Mouse (Mus musculus) erythroblast, adult 5-6 weeks (primary cell): ENCODE results near the gene Npvf. TPM values are rescaled to one million over a fixed set of nuclear protein-coding genes. Genes with fewer than 3 reads are reported as not detected.

Experiments
- ATAC-seq: replicated peaks from 2 replicates; pipeline ENCODE4 v1.8.0; 2016; ENCODE audit warnings: moderate number of reproducible peaks, mild to moderate bottlenecking, moderate TSS enrichment, inconsistent platforms; ENCODE audit not compliant: poor library complexity, low FRiP score, severe bottlenecking
- total RNA-seq, 2 experiments: library from RNA; stranded (forward) in 1 of 2; stranded (reverse) in 1 of 2; fragments of 150-400 nt in 1 of 2; fragments of 200-764, 138-1000 nt in 1 of 2; gene quantifications; 2 replicates each; pipeline versions ENCODE4 v1.2.3 to v1.2.4; 2015 to 2017; ENCODE audit warnings: low replicate concordance in 2 of 2

The Npvf gene
- total RNA-seq (2015; ENCODE audit: low replicate concordance) (not detected in 2 replicates), total RNA-seq (2017; ENCODE audit: low replicate concordance) (not detected in 2 replicates)

DNA sequence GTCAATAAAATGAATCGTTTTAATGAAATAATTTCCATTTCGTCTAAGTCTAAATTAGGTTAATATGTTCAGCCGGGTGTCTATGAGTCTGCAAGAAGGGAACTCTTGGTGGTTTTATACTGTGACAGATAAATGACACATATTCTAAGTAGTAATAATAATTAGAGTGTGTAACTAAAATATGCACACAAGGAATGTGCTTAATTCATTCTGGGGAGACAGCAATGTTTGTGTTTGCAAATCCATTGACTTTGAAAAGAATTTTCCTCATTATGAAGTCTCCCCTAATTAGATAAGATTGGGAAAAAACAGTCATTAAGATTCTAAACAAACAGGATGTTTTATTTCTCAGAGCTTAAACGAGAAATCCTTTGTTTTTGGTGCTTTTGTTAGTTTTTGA is at the start of gene Npvf:
Gene Npvf, minus strand, starts transcription at position 84 of the 400 bp plus-strand sequence.
- no peak for ATAC-seq

GRCm38 (mm10) chr6:50689121-50689815 is 35.0 kb upstream of the Npvf start:
- no peak for ATAC-seq

DNA sequence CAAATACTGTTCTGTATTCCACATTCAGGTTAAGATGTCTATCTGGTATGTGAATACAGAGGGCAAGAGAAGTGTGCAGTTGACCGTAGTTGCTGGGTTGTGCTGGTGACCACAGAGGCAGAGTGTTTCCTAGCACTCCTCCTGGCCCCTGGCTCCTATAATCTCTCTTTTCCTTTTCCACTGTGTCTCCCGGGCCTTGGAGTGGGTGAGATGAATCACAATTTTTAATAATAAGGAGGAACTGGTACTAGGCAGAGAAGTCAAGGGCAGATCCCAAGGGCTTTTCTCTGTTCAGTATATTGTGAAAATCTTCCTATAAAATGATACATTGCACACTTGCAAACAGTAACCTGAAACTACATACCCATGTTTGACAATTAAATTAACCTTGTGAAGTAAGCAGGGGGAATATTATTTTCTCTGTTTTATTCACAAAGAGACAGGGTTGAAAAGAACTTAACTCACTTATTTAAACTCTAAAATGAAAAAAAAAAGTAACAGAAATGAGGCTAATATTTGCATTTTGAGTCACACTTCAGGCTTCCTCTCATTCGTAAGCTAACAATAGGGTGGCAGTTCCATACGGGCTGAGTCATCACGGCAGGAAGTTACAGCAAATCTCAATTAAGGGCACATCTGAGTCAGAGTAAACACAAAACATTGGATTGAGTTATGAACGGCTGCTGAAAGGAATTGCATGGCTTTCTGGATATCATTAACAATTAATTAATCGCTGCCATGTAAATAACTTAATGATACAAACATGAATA is 30.6 kb upstream of the Npvf start:
- no peak for ATAC-seq

DNA sequence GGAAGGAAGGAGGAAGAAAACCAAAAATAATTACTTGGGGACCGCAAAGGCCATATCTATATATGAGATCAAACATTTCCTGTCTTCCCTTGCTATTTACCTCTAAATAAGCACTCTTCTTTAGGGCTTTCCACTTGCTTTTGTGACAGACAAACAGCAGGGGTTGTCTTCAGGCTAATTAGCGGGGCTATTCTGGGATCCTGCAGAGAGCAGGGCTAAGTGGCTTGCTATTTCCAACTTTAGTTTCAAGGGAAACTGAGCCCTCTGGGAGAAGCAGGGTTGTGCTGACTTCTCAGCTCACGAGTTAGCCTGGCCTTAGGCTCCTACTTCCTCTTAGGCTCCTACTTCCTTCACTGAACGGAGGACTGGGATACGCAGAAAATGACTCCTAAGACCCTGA is 27.3 kb upstream of the Npvf start:
- ATAC-seq = no peak

GRCm38 (mm10) chr6:50680224-50681215 is 26.3 kb upstream of the Npvf start:
- ATAC-seq = no peak

DNA sequence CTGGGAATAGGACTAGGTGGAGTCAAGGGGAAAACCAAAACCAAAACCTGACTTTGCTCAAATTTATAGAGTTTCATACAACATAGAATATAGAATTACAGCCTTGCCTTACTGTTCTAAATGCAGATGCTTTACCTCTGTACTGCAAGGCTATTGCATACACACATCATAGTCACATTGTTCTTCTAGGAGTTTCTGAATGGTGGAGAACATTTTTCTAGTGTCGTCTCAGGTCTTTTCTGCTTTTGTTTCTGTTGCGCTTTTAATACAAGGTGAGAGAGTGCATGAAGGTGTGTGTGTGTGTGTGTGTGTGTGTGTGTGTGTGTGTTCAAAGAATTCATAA is 25.2 kb upstream of the Npvf start:
- ATAC-seq = no peak

- peak; percentile 62; the same call in 1 of the 2 replicates for ATAC-seq
Observed at GRCm38 (mm10) chr6:50678826-50679485, 24.7 kb upstream of the Npvf start.

GRCm38 (mm10) chr6:50671191-50671590 is 17.0 kb upstream of the Npvf start:
- ATAC-seq = no peak

DNA sequence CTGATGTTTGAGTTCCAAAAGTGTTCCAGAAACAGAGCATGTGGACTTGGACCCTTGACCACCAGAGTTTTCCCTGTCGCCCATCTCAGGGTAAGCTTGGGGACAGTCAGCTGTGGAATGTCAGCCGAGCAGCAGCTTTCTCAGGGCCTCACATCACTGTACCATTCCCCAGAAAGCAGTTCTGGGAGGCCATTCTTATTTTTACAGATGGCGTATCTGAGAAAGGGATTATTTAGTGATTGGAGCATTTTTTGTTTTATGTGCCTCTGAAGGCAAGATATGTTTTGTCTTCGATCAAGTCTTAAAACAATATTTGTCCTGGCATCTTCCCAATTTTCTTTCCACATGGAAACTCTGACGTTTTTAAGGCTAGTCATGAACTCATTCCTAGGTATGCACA is 12.7 kb upstream of the Npvf start:
- ATAC-seq = no peak

GRCm38 (mm10) chr6:50665020-50665419 is 10.8 kb upstream of the Npvf start:
- ATAC-seq = no peak

DNA sequence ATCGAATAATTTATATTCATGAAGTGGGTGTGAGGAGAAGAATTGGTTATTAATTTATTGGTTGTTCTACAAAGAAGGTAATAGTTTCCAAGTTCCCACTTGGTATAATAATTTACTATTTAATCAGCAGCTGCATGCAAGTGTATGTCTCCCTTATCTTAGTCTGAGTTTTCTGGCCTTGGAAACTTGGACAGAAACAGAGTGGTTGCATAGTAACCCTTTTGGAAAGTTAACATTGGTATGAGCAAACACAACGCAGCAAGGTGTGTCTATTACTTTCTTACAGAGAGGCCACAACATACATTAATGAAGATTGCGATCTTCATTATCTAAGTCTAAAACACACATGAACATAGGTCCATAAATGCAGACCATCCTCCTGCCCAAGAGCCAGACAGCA is 10.0 kb upstream of the Npvf start:
- no peak for ATAC-seq

DNA sequence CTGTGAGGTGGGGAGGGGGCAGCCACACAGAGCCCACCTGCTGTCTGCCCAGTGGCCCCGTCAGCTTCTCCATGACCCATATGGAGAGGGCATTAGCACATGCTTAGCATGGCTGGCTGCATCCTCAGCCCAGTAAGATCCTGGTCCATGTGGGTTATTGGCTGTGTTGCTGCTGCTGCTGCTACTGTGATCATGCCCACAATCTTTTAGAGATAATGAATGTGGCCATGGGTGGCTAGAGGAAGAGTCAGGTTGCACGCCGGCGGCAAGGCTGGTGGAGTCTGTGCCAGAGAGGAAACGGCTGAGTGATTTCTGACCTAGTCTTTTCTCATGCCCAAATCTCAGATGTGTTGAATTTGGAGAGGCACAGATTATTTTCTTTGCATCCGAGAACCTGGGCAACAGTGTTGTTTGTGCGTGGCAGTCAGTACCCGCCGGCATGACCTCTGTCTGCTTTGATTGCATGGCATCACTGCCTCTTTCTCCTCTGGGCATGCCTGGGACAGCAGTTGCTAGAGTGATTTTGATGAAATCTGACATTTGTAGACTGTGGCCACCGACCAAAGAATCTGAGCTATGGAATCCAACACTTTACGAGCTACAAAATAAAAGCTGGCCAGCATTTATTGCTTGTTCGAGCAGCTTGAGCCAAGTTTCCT is 8.8 kb upstream of the Npvf start:
- no peak for ATAC-seq

DNA sequence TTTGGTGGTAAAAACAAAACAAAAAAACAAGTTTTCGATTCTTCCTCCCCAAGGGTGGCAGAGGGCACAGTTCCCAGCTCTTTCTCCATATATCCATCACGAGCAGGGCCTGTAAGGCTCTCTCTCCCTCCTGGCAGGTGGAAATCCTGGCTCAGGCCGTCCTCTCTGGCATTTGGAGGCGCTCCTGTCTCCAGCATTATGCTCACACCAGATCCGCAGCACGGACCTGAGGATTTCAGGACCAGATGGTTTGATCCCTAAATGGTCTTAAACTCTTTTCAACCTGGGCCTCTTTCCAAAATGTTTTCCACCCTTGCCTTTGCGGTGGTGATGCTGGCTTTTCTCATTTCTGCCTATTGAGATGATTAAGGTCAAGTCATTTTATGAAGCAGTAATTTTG is 7.5 kb upstream of the Npvf start:
- no peak for ATAC-seq

DNA sequence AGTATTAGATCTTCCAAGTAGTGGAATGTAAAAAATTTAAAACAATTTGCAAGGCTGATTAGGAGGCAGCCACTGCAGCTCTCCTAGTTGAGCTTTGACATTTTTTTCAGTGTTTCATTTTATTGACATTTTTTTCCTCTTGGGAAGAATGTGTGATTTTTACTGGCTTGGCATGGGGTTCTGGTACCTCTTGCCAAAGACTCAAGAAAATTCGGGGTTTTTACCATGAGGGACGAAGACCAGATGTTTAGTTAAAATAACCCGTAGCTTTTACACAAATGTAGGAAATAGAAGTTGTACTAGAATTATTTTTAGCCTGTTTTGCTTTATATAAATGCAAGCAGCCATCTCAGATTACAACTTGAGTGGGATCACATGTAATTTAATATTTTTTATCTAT is 4.2 kb upstream of the Npvf start:
- ATAC-seq = no peak

DNA sequence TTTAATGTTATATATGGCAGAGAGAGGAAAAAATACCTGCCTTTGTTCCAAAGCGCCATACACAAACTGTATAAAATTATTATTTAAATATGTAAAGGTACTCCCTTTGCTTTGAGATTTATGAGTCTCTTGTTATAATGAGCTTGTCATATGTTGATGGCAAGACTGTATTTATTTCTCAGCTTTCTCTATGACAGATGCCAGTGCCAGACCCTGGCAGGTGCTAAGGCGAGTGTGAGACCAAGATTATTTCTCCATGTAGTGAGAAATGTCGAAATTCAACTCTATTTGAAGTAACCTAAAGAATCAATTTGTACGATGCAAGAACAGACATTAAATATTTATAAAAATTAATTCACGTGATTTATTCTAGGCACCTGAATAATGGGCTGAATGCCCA is 3.8 kb upstream of the Npvf start:
- no peak for ATAC-seq

- ATAC-seq = no peak
Observed at GRCm38 (mm10) chr6:50656426-50656825, 2.2 kb upstream of the Npvf start.

GRCm38 (mm10) chr6:50655925-50656324 is 1.7 kb upstream of the Npvf start:
- ATAC-seq = no peak

DNA sequence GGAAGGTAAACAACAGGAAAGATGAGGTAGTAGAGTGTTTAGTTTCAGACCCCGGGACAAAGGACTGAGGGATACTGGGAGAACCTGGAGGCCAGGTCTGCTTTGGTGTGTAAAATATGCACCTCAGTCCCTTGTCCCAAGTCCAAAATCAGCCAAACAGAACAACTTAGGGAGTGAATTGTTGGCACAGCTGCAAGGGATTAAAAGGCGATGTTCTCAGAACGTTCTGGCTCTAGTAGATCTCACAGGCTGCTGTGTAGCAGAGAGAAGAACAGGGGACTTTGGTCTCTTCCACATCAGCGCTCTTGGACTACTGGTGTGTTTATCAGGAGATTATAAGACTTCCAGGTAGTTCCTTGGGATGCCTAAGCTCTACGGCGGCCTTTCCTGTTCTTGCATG is 6.6 kb downstream of the Npvf start:
- no peak for ATAC-seq

- ATAC-seq = no peak
Observed at GRCm38 (mm10) chr6:50646659-50647058, 7.6 kb downstream of the Npvf start.
